Mouse (Mus musculus) stomach, embryonic 15.5 days (tissue): ENCODE measurements around the gene Slfn2. TPM values are rescaled to one million over a fixed set of nuclear protein-coding genes. Genes with fewer than 3 reads are reported as not detected.
"Not testable (repeated sequence)": the region's sequence is repeated elsewhere in the genome, so short reads cannot be mapped to it uniquely, and the experiment has no call there.

ENCODE experiments used
- ATAC-seq: fragments of 200-750 bp; cut with Nextera tagmentation; 2 replicates; pipeline ENCODE4 v1.8.0; 2017; ENCODE audit warnings: low read depth, moderate number of reproducible peaks, moderate TSS enrichment; ENCODE audit not compliant: insufficient read depth, low FRiP score
- H3K27ac ChIP-seq: fragments of 300-500 bp; sonication (generic); 2 replicates; pipeline ENCODE4 v1.5.1; 2015; ENCODE audit warnings: mild to moderate bottlenecking, inconsistent platforms
- H3K27me3 ChIP-seq: fragments of 300-500 bp; sonication (generic); replicated peaks from 2 replicates; pipeline ENCODE4 v1.6.1; 2015; ENCODE audit warnings: inconsistent platforms
- H3K36me3 ChIP-seq: fragments of 300-500 bp; sonication (generic); 2 replicates; pipeline ENCODE4 v1.6.1; 2015; ENCODE audit warnings: inconsistent platforms
- H3K4me1 ChIP-seq: fragments of 300-500 bp; sonication (generic); 2 replicates; pipeline ENCODE4 v1.6.1; 2015; ENCODE audit warnings: inconsistent platforms
- H3K4me2 ChIP-seq: fragments of 300-500 bp; sonication (generic); 2 replicates; pipeline ENCODE4 v1.6.1; 2015; ENCODE audit warnings: mild to moderate bottlenecking, inconsistent platforms
- H3K4me3 ChIP-seq: fragments of 300-500 bp; sonication (generic); replicated peaks from 2 replicates; pipeline ENCODE4 v1.5.1; 2015; ENCODE audit warnings: inconsistent platforms
- H3K9ac ChIP-seq: fragments of 300-500 bp; sonication (generic); 2 replicates; pipeline ENCODE4 v1.6.1; 2015; ENCODE audit warnings: inconsistent platforms
- H3K9me3 ChIP-seq: fragments of 300-500 bp; sonication (generic); 2 replicates; pipeline ENCODE4 v1.6.1; 2016; ENCODE audit warnings: inconsistent platforms
- WGBS: fragments of 180-500 bp; shearing (Covaris S2); methylation state at CpG from one replicate; pipeline ENCODE4 v1.1.7; 2015; 5-methylcytosine and 5-hydroxymethylcytosine counted together
- polyA plus RNA-seq: library from polyadenylated mRNA; unstranded; fragments of >200 nt; fragmentation: Nextera tagmentation; extraction: Ambion mirVana; gene quantifications from 2 replicates; pipeline ENCODE4 v1.2.1, GENCODE M21; 2015

Gene Slfn2
- 8.4 and 9.2 TPM in 2 replicates for polyA plus RNA-seq

DNA sequence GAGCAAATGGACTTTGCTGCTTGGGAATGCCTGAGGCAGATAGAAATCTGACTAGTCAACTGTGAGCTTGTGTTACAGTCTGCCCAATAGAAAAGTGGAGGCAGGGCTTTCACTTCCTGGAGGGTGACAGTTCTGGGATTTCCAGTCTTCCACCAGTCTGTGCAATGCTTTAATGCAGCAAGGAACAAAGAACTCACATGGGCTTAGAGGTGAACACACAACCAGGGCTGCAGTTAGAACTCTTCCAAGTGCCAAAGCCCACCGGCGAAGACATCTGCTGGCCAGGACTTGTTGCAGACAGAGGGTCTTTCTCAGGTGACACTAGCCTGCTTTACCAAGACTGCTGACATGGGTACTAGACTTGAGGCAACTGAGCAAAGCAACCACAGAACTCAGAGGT lies at the start of gene Slfn2:
Slfn2 (plus strand) TSS at position 167 of the 400 bp plus-strand sequence.
- Histone ChIP-seq H3K27ac (no peak within 1 kb of the TSS), H3K4me3 (peak within 1 kb of the TSS; percentile 16; the same call in 1 of the 2 replicates)

DNA sequence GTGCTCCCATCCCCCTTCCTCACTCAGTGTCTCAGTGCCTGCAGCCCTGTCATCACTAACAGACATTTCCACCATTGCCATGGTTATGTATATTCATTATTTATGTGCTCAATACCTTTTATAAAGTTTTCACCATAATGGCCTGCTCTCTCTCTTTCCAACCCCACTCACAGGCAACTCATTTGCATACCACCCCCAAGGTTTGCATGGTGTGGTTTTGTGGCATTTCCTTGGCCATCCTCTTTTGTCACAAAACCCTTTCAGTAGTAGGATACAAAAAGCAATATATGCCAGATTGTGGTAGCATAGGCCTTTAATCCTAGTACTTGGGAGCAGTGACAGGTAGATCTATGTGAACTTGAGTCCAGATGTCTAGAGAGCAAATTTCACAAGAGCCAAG lies 48.8 kb upstream of the Slfn2 start:
- no peaks in the 10 kb centered on the region for H3K9me3 ChIP-seq

More for the DNA sequence above, at the start of gene Slfn2:
- Histone ChIP-seq H3K4me2 (no peak within 1 kb of the TSS), H3K27me3 (no peaks in the 10 kb centered on the region), H3K36me3 (no peaks in the 10 kb centered on the region), H3K9ac (no peak within 1 kb of the TSS), H3K4me1 (no peaks in the 10 kb centered on the region), H3K9me3 (no peaks in the 10 kb centered on the region)
- ATAC-seq: peak; percentile 71; the same call in 1 of the 2 replicates
- 79% methylated on average over 2 of the region's 2 CpGs for WGBS

GRCm38 (mm10) chr11:83019561-83020519 lies 45.1 kb upstream of the Slfn2 start:
- ATAC-seq, H3K36me3 ChIP-seq, H3K4me1 ChIP-seq, H3K4me2 ChIP-seq, H3K27me3 ChIP-seq, H3K9ac ChIP-seq, H3K4me3 ChIP-seq, H3K9me3 ChIP-seq: not testable (repeated sequence)
- peak overlapping the region; percentile 32; the same call in 1 of the 2 replicates for H3K27ac ChIP-seq
- 71% methylated on average over 18 of the region's 18 CpGs for WGBS

More for the DNA sequence above, 48.8 kb upstream of the Slfn2 start:
- Histone ChIP-seq H3K4me3 (no peak overlapping the region), H3K27me3 (no peaks in the 10 kb centered on the region), H3K27ac (no peak overlapping the region), H3K4me1 (no peaks in the 10 kb centered on the region), H3K9ac (no peak overlapping the region), H3K4me2 (no peak overlapping the region), H3K36me3 (no peaks in the 10 kb centered on the region)
- no peak for ATAC-seq

DNA sequence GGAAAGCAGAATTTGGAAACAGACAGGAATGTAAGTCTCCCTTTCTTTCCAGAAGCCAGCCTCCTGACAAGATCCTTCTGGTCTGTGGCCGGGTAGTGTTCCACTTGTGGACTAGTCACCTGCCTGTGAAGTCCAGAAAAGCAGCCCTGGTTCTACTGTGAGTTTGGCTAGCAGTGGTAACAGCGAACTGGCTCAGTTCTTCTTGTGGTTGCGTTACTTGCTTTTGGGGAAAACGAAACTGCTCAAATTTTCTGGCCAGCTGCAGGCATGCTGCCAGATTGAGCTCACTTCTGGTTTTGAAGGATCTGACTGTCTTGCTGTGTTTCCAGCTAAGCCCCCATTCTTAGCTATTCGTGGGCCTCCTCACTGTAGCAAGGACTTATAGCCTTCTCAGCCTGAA lies 44.3 kb upstream of the Slfn2 start, which contains the start of gene Slfn8:
Slfn8 (minus strand) TSS at position 190 of the 400 bp plus-strand sequence.
- Histone ChIP-seq H3K4me3 (no peak within 1 kb of the TSS), H3K27ac (peak within 1 kb of the TSS; percentile 32; the same call in 1 of the 2 replicates), H3K9me3 (no peaks in the 10 kb centered on the region), H3K9ac (no peak within 1 kb of the TSS), H3K36me3 (no peaks in the 10 kb centered on the region), H3K27me3 (no peaks in the 10 kb centered on the region), H3K4me2 (peak within 1 kb of the TSS; percentile 21; the same call in 1 of the 2 replicates), H3K4me1 (no peaks in the 10 kb centered on the region)
- 54% methylated on average over 5 of the region's 5 CpGs for WGBS
- no peak for ATAC-seq

GRCm38 (mm10) chr11:83038686-83039085 lies 26.2 kb upstream of the Slfn2 start:
- not testable (repeated sequence) for H3K27me3 ChIP-seq, H3K9me3 ChIP-seq, H3K27ac ChIP-seq, H3K9ac ChIP-seq, H3K4me3 ChIP-seq, H3K4me2 ChIP-seq, H3K4me1 ChIP-seq, ATAC-seq, H3K36me3 ChIP-seq
- 76% methylated on average over 3 of the region's 3 CpGs for WGBS

DNA sequence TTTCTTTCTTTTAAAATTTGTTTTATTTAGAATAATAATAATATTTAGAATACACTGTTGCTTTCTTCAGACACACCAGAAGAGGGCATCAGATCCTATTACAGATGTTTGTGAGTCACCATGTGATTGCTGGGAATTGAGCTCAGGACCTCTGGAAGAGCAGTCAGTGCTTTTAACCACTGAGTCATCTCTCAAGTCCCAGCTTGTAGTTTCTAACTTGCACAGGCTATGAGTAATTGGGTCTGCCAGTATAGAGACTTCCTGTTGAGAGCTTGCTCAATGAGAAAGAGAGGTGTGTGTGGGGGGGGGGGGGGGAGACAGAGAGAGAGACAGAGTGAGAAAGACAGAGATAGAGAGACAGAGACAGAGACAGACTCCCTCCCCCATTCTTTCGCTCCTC lies 25.8 kb upstream of the Slfn2 start:
- Histone ChIP-seq H3K4me2 (peak overlapping the region; percentile 49; the same call in 1 of the 2 replicates), H3K9me3 (no peaks in the 10 kb centered on the region), H3K27me3 (no peaks in the 10 kb centered on the region), H3K4me1 (no peaks in the 10 kb centered on the region), H3K9ac (no peak overlapping the region), H3K36me3 (no peaks in the 10 kb centered on the region), H3K27ac (no peak overlapping the region), H3K4me3 (no peak overlapping the region)
- no peak for ATAC-seq
- WGBS: 82% methylated on average over 1 of the region's 1 CpGs

DNA sequence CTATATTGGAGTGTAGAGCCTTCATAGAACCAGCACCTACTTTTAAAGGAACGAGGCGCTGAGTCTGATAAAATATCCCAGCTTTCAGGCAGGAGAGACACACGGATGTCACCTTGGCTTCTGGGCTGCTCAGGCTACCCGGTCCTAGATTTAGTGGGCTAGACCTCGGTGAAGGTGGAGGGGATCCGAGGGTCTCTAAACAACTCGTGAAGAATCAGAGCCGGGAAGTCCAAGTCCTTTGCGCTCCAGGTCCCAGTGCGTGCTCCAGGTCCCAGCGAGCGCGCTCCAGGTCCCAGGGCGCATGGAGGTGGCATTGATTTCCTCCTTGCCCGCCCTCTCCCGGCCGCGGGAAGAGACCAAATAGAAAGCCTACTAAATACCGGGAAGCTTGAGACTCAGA lies 25.1 kb upstream of the Slfn2 start:
- Histone ChIP-seq H3K4me2 (peak overlapping the region; percentile 49), H3K27me3 (no peaks in the 10 kb centered on the region), H3K36me3 (no peaks in the 10 kb centered on the region), H3K4me1 (no peaks in the 10 kb centered on the region), H3K9me3 (no peaks in the 10 kb centered on the region), H3K27ac (no peak overlapping the region), H3K9ac (no peak overlapping the region), H3K4me3 (peak overlapping the region; percentile 27)
- no peak for ATAC-seq
- WGBS: 9% methylated on average over 19 of the region's 19 CpGs

DNA sequence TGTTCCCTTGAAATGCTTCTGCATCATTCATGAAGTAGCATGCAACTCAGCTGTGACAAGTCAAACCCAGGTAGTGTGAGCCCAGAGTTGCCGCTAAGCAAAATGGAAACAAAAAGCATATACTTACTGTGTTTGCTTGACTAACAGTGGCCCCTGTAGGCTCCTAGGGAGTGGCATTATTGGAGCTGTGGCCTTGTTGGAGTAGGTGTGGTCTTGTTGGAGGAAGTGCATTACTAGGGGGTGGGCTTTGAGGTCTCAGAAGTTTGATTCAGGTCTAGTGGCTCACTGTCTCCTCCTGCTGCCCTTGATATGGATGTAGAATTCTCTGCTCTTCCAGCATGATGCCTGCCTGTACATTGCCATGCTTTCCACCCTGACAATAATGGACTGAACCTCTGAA lies 24.6 kb upstream of the Slfn2 start:
- Histone ChIP-seq H3K27ac (no peak overlapping the region), H3K9me3 (no peaks in the 10 kb centered on the region), H3K9ac (no peak overlapping the region), H3K4me1 (no peaks in the 10 kb centered on the region), H3K4me3 (peak overlapping the region; percentile 27), H3K36me3 (no peaks in the 10 kb centered on the region), H3K27me3 (no peaks in the 10 kb centered on the region), H3K4me2 (peak overlapping the region; percentile 49)
- 23% methylated on average over 1 of the region's 1 CpGs for WGBS
- ATAC-seq: no peak

DNA sequence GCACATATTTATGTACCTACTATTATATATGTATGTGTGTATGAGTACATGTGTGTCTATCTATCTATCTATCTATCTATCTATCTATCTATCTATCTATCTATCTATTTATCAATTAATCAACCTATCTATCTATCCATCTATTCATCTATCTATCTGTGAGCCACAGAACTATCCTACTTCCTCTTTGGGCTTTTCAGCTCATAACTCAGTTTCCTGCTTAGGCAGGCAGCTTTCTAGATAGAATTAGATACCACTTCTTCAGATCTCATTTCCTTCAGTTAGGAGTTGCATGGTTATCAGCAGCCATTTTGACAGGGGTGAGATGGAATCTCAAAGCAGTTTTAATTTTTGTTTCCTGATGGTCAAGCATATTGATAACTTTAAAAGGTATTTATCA lies 23.9 kb upstream of the Slfn2 start:
- Histone ChIP-seq H3K9me3 (no peaks in the 10 kb centered on the region), H3K4me1 (no peaks in the 10 kb centered on the region), H3K36me3 (no peaks in the 10 kb centered on the region), H3K27me3 (no peaks in the 10 kb centered on the region), H3K9ac (no peak overlapping the region), H3K4me3 (no peak overlapping the region), H3K27ac (no peak overlapping the region), H3K4me2 (no peak overlapping the region)
- no peak for ATAC-seq

DNA sequence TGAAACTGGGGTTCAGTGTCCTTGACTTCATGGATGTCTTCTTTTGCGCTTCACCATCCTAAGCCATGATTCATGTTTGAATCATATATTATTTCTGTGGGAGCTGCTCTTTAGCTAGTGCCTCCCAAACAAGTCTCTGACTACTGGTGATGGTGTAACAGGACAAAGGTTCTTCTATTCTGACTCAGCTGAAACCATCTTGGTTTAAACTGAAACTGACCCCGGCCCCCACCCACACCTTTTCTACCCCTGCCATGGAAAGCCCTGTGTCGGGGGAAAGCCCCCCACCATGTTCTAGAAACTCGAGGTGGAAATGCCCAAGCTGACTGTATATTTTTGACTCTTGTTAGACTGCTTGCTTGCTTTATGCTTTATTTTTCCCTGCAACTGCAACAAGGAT lies 21.0 kb upstream of the Slfn2 start:
- Histone ChIP-seq H3K4me3 (no peak overlapping the region), H3K27ac (no peak overlapping the region), H3K4me1 (no peaks in the 10 kb centered on the region), H3K4me2 (no peak overlapping the region), H3K9ac (no peak overlapping the region), H3K36me3 (no peaks in the 10 kb centered on the region), H3K9me3 (no peaks in the 10 kb centered on the region), H3K27me3 (no peaks in the 10 kb centered on the region)
- no peak for ATAC-seq
- 72% methylated on average over 4 of the region's 4 CpGs for WGBS

DNA sequence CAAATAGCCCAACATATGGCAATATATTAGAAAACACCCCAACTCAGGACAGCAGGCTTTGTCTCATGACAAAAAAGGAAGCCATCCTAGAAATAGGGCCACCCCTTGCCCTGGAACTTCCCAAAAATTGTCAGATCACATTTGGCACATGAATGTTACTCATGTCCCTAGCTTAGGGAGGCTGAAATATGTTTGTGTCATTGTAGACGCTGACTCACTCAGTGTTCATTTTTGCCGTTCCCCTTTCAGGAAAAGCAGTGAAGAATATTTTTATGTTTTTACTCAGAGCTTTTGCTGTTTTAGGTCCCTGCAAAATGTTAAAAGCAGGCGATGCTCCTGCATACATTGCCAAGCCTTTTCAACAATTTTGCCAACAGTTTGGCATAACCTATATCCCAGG lies 19.3 kb upstream of the Slfn2 start:
- Histone ChIP-seq H3K27ac (no peak overlapping the region), H3K9me3 (no peaks in the 10 kb centered on the region), H3K36me3 (no peaks in the 10 kb centered on the region), H3K4me1 (no peaks in the 10 kb centered on the region), H3K4me3 (no peak overlapping the region), H3K9ac (no peak overlapping the region), H3K27me3 (no peaks in the 10 kb centered on the region), H3K4me2 (no peak overlapping the region)
- 66% methylated on average over 3 of the region's 3 CpGs for WGBS
- no peak for ATAC-seq

- H3K27me3 ChIP-seq: no peaks in the 10 kb centered on the region
- no peak overlapping the region for H3K9ac ChIP-seq
- H3K4me2 ChIP-seq: no peak overlapping the region
- H3K9me3 ChIP-seq: no peaks in the 10 kb centered on the region
- H3K4me1 ChIP-seq: no peaks in the 10 kb centered on the region
- 3% methylated on average over 5 of the region's 5 CpGs for WGBS
- no peak overlapping the region for H3K27ac ChIP-seq
- H3K36me3 ChIP-seq: no peaks in the 10 kb centered on the region
- no peak for ATAC-seq
- H3K4me3 ChIP-seq: no peak overlapping the region
Measured at GRCm38 (mm10) chr11:83057863-83058262, 7.0 kb upstream of the Slfn2 start.
